Mouse (Mus musculus): ENCODE measurements around the gene Spast.
A peak's percentile ranks its signal among the peaks of the same experiment; 100 is the strongest.
"Not testable (repeated sequence)": the region's sequence is repeated elsewhere in the genome, so short reads cannot be mapped to it uniquely, and the experiment has no call there.

The Spast gene

GRCm38 (mm10) chr17:74338937-74339804, at the start of gene Spast:
Gene Spast (plus strand): TSS chr17:74338987.
- DNase-seq (ENCODE audit: extremely low read depth, insufficient read length, low spot score) = peak; percentile 85

- no peak for DNase-seq (ENCODE audit: extremely low read depth, insufficient read length, low spot score)
Observed at GRCm38 (mm10) chr17:74290198-74290597, 48.6 kb upstream of the Spast start.

- DNase-seq (ENCODE audit: extremely low read depth, insufficient read length, low spot score) = no peak
Observed at GRCm38 (mm10) chr17:74290869-74291268, 47.9 kb upstream of the Spast start.

- no peak for DNase-seq (ENCODE audit: extremely low read depth, insufficient read length, low spot score)
Observed at GRCm38 (mm10) chr17:74291640-74292361, 47.0 kb upstream of the Spast start.

- DNase-seq (ENCODE audit: extremely low read depth, insufficient read length, low spot score) = peak; percentile 58
Observed at GRCm38 (mm10) chr17:74293687-74294425, 44.9 kb upstream of the Spast start.

GRCm38 (mm10) chr17:74294426-74295025, 44.3 kb upstream of the Spast start:
- peak; percentile 85 for DNase-seq (ENCODE audit: extremely low read depth, insufficient read length, low spot score)

GRCm38 (mm10) chr17:74295026-74295970, 43.5 kb upstream of the Spast start, which contains the start of gene Memo1:
Gene Memo1 (minus strand): TSS chr17:74295521.
- DNase-seq (ENCODE audit: extremely low read depth, insufficient read length, low spot score) = peak; percentile 80

GRCm38 (mm10) chr17:74296076-74296823, 42.5 kb upstream of the Spast start:
- DNase-seq (ENCODE audit: extremely low read depth, insufficient read length, low spot score) = peak; percentile 62

GRCm38 (mm10) chr17:74296991-74297390, 41.8 kb upstream of the Spast start:
- DNase-seq (ENCODE audit: extremely low read depth, insufficient read length, low spot score) = not testable (repeated sequence)

GRCm38 (mm10) chr17:74300089-74300488, 38.7 kb upstream of the Spast start:
- DNase-seq (ENCODE audit: extremely low read depth, insufficient read length, low spot score) = no peak

GRCm38 (mm10) chr17:74304060-74304459, 34.7 kb upstream of the Spast start:
- DNase-seq (ENCODE audit: extremely low read depth, insufficient read length, low spot score) = no peak

GRCm38 (mm10) chr17:74305616-74306015, 33.2 kb upstream of the Spast start:
- no peak for DNase-seq (ENCODE audit: extremely low read depth, insufficient read length, low spot score)

- no peak for DNase-seq (ENCODE audit: extremely low read depth, insufficient read length, low spot score)
Observed at GRCm38 (mm10) chr17:74306021-74306420, 32.8 kb upstream of the Spast start.

GRCm38 (mm10) chr17:74315445-74316308, 23.1 kb upstream of the Spast start:
- DNase-seq (ENCODE audit: extremely low read depth, insufficient read length, low spot score) = no peak

GRCm38 (mm10) chr17:74316309-74316863, 22.4 kb upstream of the Spast start:
- peak; percentile 97 for DNase-seq (ENCODE audit: extremely low read depth, insufficient read length, low spot score)

- no peak for DNase-seq (ENCODE audit: extremely low read depth, insufficient read length, low spot score)
Observed at GRCm38 (mm10) chr17:74318721-74319120, 20.1 kb upstream of the Spast start.

- no peak for DNase-seq (ENCODE audit: extremely low read depth, insufficient read length, low spot score)
Observed at GRCm38 (mm10) chr17:74322400-74323054, 16.3 kb upstream of the Spast start.
